Mouse (Mus musculus): Measurements from ENCODE around the gene Spa17. TPM values are rescaled to one million over a fixed set of nuclear protein-coding genes. Genes with fewer than 3 reads are reported as not detected.
A peak's percentile ranks its signal among the peaks of the same experiment; 100 is the strongest.

The Spa17 gene
- polyA plus RNA-seq, 1 experiment from 2014 or later: 18.9 TPM

- no peak overlapping the region for H3K9ac ChIP-seq
- H3K4me2 ChIP-seq: peak overlapping the region; percentile 61; the same call in 1 of the 2 replicates
- H3K27me3 ChIP-seq: no peaks in the 10 kb centered on the region
- 0 out of 2 replicates have a peak, but pooled peaks have one; percentile 9 for ATAC-seq (ENCODE audit: low FRiP score)
- H3K9me3 ChIP-seq: no peaks in the 10 kb centered on the region
- H3K4me3 ChIP-seq (replicated peaks): no peak overlapping the region
- H3K27ac ChIP-seq: no peak overlapping the region
- H3K36me3 ChIP-seq (replicated peaks): no peaks in the 10 kb centered on the region
- H3K4me1 ChIP-seq: peaks cover 9% of the 10 kb centered on the region
Measured at GRCm38 (mm10) chr9:37614316-37614715, 794 bp upstream of the Spa17 start.

- H3K9me3 ChIP-seq: no peaks in the 10 kb centered on the region
- H3K36me3 ChIP-seq (replicated peaks): no peaks in the 10 kb centered on the region
- peak overlapping the region; percentile 76; the same call in 1 of the 2 replicates for H3K27ac ChIP-seq
- H3K27me3 ChIP-seq: no peaks in the 10 kb centered on the region
- H3K9ac ChIP-seq: peak overlapping the region; percentile 53
- peak overlapping the region; percentile 57 for H3K4me3 ChIP-seq (replicated peaks)
- H3K4me2 ChIP-seq: peak overlapping the region; percentile 61
- 22% methylated on average over 6 of the region's 6 CpGs for WGBS
- H3K4me1 ChIP-seq: peaks cover 9% of the 10 kb centered on the region
- ATAC-seq (ENCODE audit: low FRiP score): peak; percentile 53
Measured at GRCm38 (mm10) chr9:37613911-37614280, 374 bp upstream of the Spa17 start.

DNA sequence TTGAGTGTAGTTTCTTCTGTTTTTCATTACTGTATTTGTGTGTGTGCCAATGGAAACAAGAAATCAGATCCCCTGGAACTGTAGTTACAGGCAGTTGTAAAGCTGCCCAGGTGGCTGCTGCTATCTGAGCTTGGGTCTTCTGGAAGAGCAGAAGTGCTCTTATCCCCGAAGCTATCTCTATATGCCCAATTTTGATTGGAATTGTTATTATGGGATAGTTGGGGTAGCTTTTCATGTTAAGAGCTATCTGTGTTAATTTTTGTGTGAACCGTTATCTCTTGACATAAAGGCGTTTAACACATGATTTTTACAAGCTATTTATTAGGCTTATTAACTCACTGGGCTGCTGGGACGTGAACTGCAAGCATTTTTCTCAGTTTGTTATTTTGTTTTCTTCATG is 4.0 kb downstream of the Spa17 start:
- Histone ChIP-seq H3K36me3 (replicated peaks) (no peaks in the 10 kb centered on the region), H3K4me2 (no peak overlapping the region), H3K9me3 (no peaks in the 10 kb centered on the region), H3K4me3 (replicated peaks) (no peak overlapping the region), H3K9ac (no peak overlapping the region), H3K27ac (no peak overlapping the region), H3K4me1 (peaks cover 9% of the 10 kb centered on the region), H3K27me3 (no peaks in the 10 kb centered on the region)
- 78% methylated on average over 4 of the region's 4 CpGs for WGBS
- no peak for ATAC-seq (ENCODE audit: low FRiP score)

DNA sequence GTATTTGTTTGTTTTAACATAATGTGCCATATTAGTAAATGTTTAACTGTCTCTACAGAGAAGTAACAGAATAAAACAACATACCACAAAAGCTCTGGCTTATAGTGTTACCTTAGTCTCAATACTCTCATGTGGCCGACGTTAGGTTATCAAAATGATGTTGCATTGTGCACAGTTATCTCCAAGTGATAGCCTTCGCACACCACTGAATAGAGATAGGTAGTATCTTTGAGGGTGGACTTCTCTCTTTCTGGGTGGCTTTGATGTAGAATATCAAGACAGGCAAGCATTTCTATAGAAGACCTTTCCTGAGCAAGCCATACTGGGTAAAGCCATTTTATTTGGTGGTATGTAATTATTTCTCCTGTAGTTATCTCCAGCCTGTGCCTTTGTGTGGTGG is 8.4 kb downstream of the Spa17 start:
- Histone ChIP-seq H3K9me3 (no peaks in the 10 kb centered on the region), H3K4me3 (replicated peaks) (no peak overlapping the region), H3K27me3 (no peaks in the 10 kb centered on the region), H3K36me3 (replicated peaks) (no peaks in the 10 kb centered on the region), H3K9ac (no peak overlapping the region), H3K4me2 (no peak overlapping the region), H3K4me1 (no peaks in the 10 kb centered on the region), H3K27ac (no peak overlapping the region)
- WGBS: 94% methylated on average over 3 of the region's 3 CpGs
- no peak for ATAC-seq (ENCODE audit: low FRiP score)

GRCm38 (mm10) chr9:37600538-37601205 is 12.8 kb downstream of the Spa17 start:
- Histone ChIP-seq H3K27me3 (no peaks in the 10 kb centered on the region), H3K36me3 (replicated peaks) (no peaks in the 10 kb centered on the region), H3K4me1 (no peaks in the 10 kb centered on the region), H3K4me3 (replicated peaks) (no peak overlapping the region), H3K4me2 (no peak overlapping the region), H3K9ac (no peak overlapping the region), H3K27ac (no peak overlapping the region), H3K9me3 (no peaks in the 10 kb centered on the region)
- no peak for ATAC-seq (ENCODE audit: low FRiP score)
- WGBS: 98% methylated on average over 2 of the region's 2 CpGs

- no peak overlapping the region for H3K9ac ChIP-seq
- H3K4me3 ChIP-seq (replicated peaks): no peak overlapping the region
- no peak overlapping the region for H3K4me2 ChIP-seq
- ATAC-seq (ENCODE audit: low FRiP score): no peak
- H3K27ac ChIP-seq: no peak overlapping the region
- no peaks in the 10 kb centered on the region for H3K4me1 ChIP-seq
- 93% methylated on average over 2 of the region's 2 CpGs for whole genome bisulfite sequencing
- no peaks in the 10 kb centered on the region for H3K36me3 ChIP-seq (replicated peaks)
- no peaks in the 10 kb centered on the region for H3K27me3 ChIP-seq
- no peaks in the 10 kb centered on the region for H3K9me3 ChIP-seq
Measured at GRCm38 (mm10) chr9:37598637-37599036, 14.9 kb downstream of the Spa17 start.

- no peak for ATAC-seq (ENCODE audit: low FRiP score)
- Histone ChIP-seq H3K27ac (no peak overlapping the region), H3K9me3 (no peaks in the 10 kb centered on the region), H3K36me3 (replicated peaks) (no peaks in the 10 kb centered on the region), H3K27me3 (no peaks in the 10 kb centered on the region), H3K4me1 (no peaks in the 10 kb centered on the region), H3K4me3 (replicated peaks) (no peak overlapping the region), H3K4me2 (no peak overlapping the region), H3K9ac (no peak overlapping the region)
- WGBS: 71% methylated on average over 1 of the region's 1 CpGs
Measured at GRCm38 (mm10) chr9:37595570-37595969, 18.0 kb downstream of the Spa17 start.

DNA sequence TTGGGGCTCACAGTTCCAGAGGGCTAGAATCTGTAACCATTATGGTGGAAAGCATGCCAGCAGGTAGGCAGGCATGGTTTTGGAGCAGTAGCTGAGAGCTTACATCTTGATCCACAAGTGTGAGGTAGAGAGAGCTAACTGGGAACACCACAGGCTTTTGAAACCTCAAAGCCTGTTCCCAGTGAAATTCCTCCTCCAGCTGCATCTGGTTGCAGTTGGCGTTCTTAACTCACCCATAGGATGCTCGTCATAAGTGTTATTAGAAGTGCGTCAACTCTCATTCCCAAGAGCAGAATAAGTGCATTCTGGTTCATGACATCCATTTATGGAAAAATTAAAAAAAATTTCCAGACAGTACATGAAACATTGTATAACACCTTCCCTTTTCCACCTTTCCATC is 19.8 kb downstream of the Spa17 start:
- Histone ChIP-seq H3K4me2 (no peak overlapping the region), H3K27me3 (no peaks in the 10 kb centered on the region), H3K4me3 (replicated peaks) (no peak overlapping the region), H3K9ac (no peak overlapping the region), H3K36me3 (replicated peaks) (no peaks in the 10 kb centered on the region), H3K9me3 (no peaks in the 10 kb centered on the region), H3K27ac (no peak overlapping the region), H3K4me1 (no peaks in the 10 kb centered on the region)
- WGBS: 89% methylated on average over 3 of the region's 3 CpGs
- ATAC-seq (ENCODE audit: low FRiP score): no peak

DNA sequence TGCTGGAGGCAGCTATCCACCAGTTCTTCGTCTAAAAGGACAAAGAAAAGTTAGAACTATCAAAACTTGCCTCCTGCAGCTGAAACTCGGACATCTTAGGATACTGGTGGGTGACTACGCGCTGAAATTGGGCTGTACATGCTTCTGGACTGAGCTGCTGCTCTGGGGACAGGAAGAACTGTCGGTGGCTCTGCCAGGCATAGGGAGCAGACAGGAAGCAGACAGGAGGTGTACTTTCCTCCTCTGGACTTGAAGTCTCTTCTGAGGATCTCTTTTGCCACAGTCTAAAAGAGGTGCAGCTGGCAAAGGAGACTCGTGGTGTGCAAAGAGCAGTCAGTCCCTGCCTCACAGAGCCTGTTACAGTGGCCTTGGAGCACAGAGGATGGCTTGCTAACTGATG is 20.9 kb downstream of the Spa17 start:
- no peaks in the 10 kb centered on the region for H3K9me3 ChIP-seq
- 66% methylated on average over 6 of the region's 6 CpGs for WGBS
- H3K9ac ChIP-seq: no peak overlapping the region
- H3K4me2 ChIP-seq: no peak overlapping the region
- no peaks in the 10 kb centered on the region for H3K36me3 ChIP-seq (replicated peaks)
- no peak for ATAC-seq (ENCODE audit: low FRiP score)
- H3K27ac ChIP-seq: no peak overlapping the region
- H3K4me3 ChIP-seq (replicated peaks): no peak overlapping the region
- H3K4me1 ChIP-seq: no peaks in the 10 kb centered on the region
- H3K27me3 ChIP-seq: no peaks in the 10 kb centered on the region

- WGBS: 64% methylated on average over 2 of the region's 2 CpGs
Measured at GRCm38 (mm10) chr9:37592025-37592424, 21.5 kb downstream of the Spa17 start.

DNA sequence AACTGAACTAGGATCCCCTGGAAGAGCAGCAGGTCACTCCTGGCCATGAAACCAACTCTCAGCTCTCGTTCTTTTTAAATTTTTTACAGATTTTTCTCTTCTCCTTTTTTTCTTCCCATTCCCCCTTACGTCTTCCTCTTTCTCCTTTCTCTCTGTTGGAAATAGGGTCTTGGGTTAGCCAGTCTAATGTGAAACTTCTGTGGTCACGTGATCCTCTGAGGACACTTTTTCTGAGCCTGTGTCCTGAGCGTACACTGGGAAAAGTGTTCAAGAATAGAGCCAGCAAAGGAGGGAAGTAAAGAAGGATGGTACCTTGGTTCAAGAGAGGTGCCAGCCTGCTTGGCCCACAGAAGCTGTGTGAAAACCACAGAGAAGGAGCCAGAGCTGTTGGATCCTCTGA is 23.1 kb downstream of the Spa17 start:
- Histone ChIP-seq H3K27me3 (no peaks in the 10 kb centered on the region), H3K9ac (no peak overlapping the region), H3K4me2 (no peak overlapping the region), H3K9me3 (no peaks in the 10 kb centered on the region), H3K4me3 (replicated peaks) (no peak overlapping the region), H3K36me3 (replicated peaks) (no peaks in the 10 kb centered on the region), H3K27ac (no peak overlapping the region), H3K4me1 (no peaks in the 10 kb centered on the region)
- ATAC-seq (ENCODE audit: low FRiP score): no peak
- WGBS: 87% methylated on average over 4 of the region's 4 CpGs

More at GRCm38 (mm10) chr9:37592025-37592424, 21.5 kb downstream of the Spa17 start:
- no peak for ATAC-seq (ENCODE audit: low FRiP score)
- H3K9ac ChIP-seq: no peak overlapping the region
- no peak overlapping the region for H3K4me3 ChIP-seq (replicated peaks)
- H3K27me3 ChIP-seq: no peaks in the 10 kb centered on the region
- no peak overlapping the region for H3K27ac ChIP-seq
- H3K4me2 ChIP-seq: no peak overlapping the region
- H3K4me1 ChIP-seq: no peaks in the 10 kb centered on the region
- H3K9me3 ChIP-seq: no peaks in the 10 kb centered on the region
- H3K36me3 ChIP-seq (replicated peaks): no peaks in the 10 kb centered on the region

- Histone ChIP-seq H3K4me3 (replicated peaks) (no peak overlapping the region), H3K9ac (no peak overlapping the region), H3K4me1 (no peaks in the 10 kb centered on the region), H3K4me2 (no peak overlapping the region), H3K9me3 (no peaks in the 10 kb centered on the region), H3K36me3 (replicated peaks) (no peaks in the 10 kb centered on the region), H3K27me3 (no peaks in the 10 kb centered on the region), H3K27ac (no peak overlapping the region)
- ATAC-seq (ENCODE audit: low FRiP score): no peak
- 78% methylated on average over 4 of the region's 4 CpGs for WGBS
Measured at GRCm38 (mm10) chr9:37586718-37587117, 26.8 kb downstream of the Spa17 start.

DNA sequence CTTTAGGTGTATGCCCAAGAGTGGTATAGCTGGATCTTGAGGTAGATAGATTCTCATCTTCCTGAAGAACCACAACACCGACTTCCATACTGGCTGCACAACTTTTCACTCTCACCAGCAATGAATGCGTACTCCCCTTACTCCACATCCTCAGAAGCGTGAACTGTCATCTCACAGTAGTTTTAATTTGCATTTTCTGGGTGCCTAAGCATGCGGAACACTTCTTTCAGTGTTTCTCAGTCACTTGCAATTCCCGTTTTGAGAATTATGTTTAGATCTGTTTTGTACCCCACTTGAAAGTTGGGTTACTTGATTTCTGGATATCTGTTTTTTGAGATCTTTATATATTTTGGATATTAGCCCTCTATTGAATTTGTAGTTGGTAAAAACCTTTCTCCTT is 29.9 kb downstream of the Spa17 start:
- WGBS: 85% methylated on average over 5 of the region's 5 CpGs
- ATAC-seq (ENCODE audit: low FRiP score): no peak
- Histone ChIP-seq H3K36me3 (replicated peaks) (no peaks in the 10 kb centered on the region), H3K9ac (no peak overlapping the region), H3K4me2 (no peak overlapping the region), H3K27me3 (no peaks in the 10 kb centered on the region), H3K4me3 (replicated peaks) (no peak overlapping the region), H3K9me3 (no peaks in the 10 kb centered on the region), H3K27ac (no peak overlapping the region), H3K4me1 (no peaks in the 10 kb centered on the region)

Data from forebrain, embryonic 12.5 days (tissue).